Mouse (Mus musculus): ENCODE measurements around the gene Sh3gl2. TPM values are rescaled to one million over a fixed set of nuclear protein-coding genes. Genes with fewer than 3 reads are reported as not detected.

Gene Sh3gl2
- total and polyA plus RNA-seq, 2 experiments from 2014 or later, result 47.4 to 123 TPM

GRCm38 (mm10) chr4:85273452-85273851, 68.5 kb downstream of the Sh3gl2 start:
- 69% methylated on average over 3 of the region's 3 CpGs for WGBS
- DNase-seq (ENCODE audit: low spot score), result no peak
- TF ChIP-seq CTCF (IDR thresholded peaks at IDR 0.05), result peak; percentile 53
- ATAC-seq (ENCODE audit: low FRiP score), result no peak
- Histone ChIP-seq H3K4me3 (ENCODE audit: low read depth, low read length) (no peak overlapping the region), H3K9ac (replicated peaks; ENCODE audit: low read length, poor library complexity, severe bottlenecking) (no peak overlapping the region), H3K4me1 (ENCODE audit: insufficient read depth, low read length) (0 out of 2 replicates have a peak, but pooled peaks cover 3% of the 10 kb centered on the region), H3K4me2 (ENCODE audit: low read depth, low read length, poor library complexity, severe bottlenecking) (no peak overlapping the region), H3K36me3 (ENCODE audit: insufficient read depth, low read length) (no peaks in the 10 kb centered on the region), H3K9me3 (ENCODE audit: low read length) (no peaks in the 10 kb centered on the region), H3K27ac (ENCODE audit: low read depth, low read length) (no peak overlapping the region), H3K27me3 (ENCODE audit: insufficient read depth, low read length) (no peaks in the 10 kb centered on the region)

DNA sequence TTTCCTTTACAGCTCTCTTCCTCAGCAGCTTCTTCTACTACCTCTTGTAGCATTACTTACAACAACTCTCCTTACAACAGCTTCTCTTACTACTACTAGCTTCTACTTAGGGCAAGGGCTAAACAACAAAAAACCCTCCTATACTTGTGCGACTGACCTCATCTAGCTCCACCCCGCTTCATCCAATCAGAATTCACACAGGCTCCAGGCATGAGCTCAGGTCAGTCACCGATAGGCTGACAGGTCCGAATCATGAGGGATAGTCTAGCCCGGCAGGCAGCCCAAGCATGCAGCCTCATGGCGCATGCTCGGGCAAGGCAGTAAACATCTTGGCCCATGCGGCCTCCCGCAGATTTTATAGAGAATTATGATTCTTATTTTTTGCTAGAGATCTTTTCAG, 78.2 kb downstream of the Sh3gl2 start:
- Histone ChIP-seq H3K9me3 (ENCODE audit: low read length) (no peaks in the 10 kb centered on the region), H3K4me2 (ENCODE audit: low read depth, low read length, poor library complexity, severe bottlenecking) (no peak overlapping the region), H3K4me1 (ENCODE audit: insufficient read depth, low read length) (no peaks in the 10 kb centered on the region), H3K27ac (ENCODE audit: low read depth, low read length) (no peak overlapping the region), H3K36me3 (ENCODE audit: insufficient read depth, low read length) (no peaks in the 10 kb centered on the region), H3K4me3 (ENCODE audit: low read depth, low read length) (no peak overlapping the region), H3K27me3 (ENCODE audit: insufficient read depth, low read length) (no peaks in the 10 kb centered on the region), H3K9ac (replicated peaks; ENCODE audit: low read length, poor library complexity, severe bottlenecking) (no peak overlapping the region)
- no peak for DNase-seq (ENCODE audit: low spot score)
- no peak for TF ChIP-seq CTCF (IDR thresholded peaks at IDR 0.05)
- no peak for ATAC-seq (ENCODE audit: low FRiP score)
- WGBS, result 93% methylated on average over 9 of the region's 9 CpGs

DNA sequence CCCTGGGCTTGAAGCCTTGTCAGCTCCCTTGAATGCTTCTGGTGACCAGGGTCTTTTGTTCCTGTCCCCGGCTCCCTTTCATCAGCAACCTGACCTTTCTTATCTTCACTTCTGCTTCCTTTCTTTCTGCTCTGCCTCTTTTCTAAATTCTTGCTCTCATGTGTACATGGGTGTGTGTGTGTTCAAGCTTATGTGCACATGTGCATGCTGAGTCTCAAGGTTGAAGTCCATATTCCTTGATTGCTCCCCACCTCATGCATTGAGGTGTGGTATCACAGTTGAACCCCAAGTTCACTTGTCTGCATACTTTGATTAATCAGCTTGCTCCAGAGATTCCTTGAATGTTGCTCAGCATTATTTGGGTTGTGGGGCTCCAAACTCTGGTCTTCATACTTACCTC, 85.1 kb downstream of the Sh3gl2 start:
- H3K9ac ChIP-seq (replicated peaks; ENCODE audit: low read length, poor library complexity, severe bottlenecking), result no peak overlapping the region
- H3K4me3 ChIP-seq (ENCODE audit: low read depth, low read length), result no peak overlapping the region
- no peaks in the 10 kb centered on the region for H3K4me1 ChIP-seq (ENCODE audit: insufficient read depth, low read length)
- H3K27me3 ChIP-seq (ENCODE audit: insufficient read depth, low read length), result no peaks in the 10 kb centered on the region
- H3K9me3 ChIP-seq (ENCODE audit: low read length), result no peaks in the 10 kb centered on the region
- no peak overlapping the region for H3K4me2 ChIP-seq (ENCODE audit: low read depth, low read length, poor library complexity, severe bottlenecking)
- no peaks in the 10 kb centered on the region for H3K36me3 ChIP-seq (ENCODE audit: insufficient read depth, low read length)
- H3K27ac ChIP-seq (ENCODE audit: low read depth, low read length), result no peak overlapping the region
- DNase-seq (ENCODE audit: low spot score) (no peak), ATAC-seq (ENCODE audit: low FRiP score) (no peak)
- 68% methylated on average over 1 of the region's 1 CpGs for WGBS
- no peak for TF ChIP-seq CTCF (IDR thresholded peaks at IDR 0.05)

DNA sequence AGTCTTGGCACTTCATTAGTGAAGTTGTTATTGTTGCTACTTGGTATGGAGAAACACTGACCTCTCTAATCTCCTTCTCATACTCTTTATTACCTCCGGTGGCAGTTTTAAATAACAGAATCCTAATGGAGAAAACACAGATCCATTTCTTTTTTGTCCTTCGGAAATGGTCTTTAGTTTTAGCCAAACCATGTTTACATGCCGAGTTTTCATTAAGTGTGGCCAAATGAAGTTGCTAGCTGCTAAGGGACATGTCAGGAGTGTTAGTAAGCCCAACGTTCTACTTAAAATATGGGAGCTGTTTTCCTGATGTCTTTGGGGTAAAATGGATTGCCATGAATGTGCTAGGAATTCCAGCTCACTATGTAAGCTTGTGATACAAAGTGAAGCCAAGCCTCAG, 86.4 kb downstream of the Sh3gl2 start:
- no peak overlapping the region for H3K4me2 ChIP-seq (ENCODE audit: low read depth, low read length, poor library complexity, severe bottlenecking)
- DNase-seq (ENCODE audit: low spot score), result no peak
- H3K27me3 ChIP-seq (ENCODE audit: insufficient read depth, low read length), result no peaks in the 10 kb centered on the region
- no peak for TF ChIP-seq CTCF (IDR thresholded peaks at IDR 0.05)
- H3K36me3 ChIP-seq (ENCODE audit: insufficient read depth, low read length), result no peaks in the 10 kb centered on the region
- no peak overlapping the region for H3K27ac ChIP-seq (ENCODE audit: low read depth, low read length)
- no peaks in the 10 kb centered on the region for H3K4me1 ChIP-seq (ENCODE audit: insufficient read depth, low read length)
- no peak overlapping the region for H3K4me3 ChIP-seq (ENCODE audit: low read depth, low read length)
- no peaks in the 10 kb centered on the region for H3K9me3 ChIP-seq (ENCODE audit: low read length)
- no peak for ATAC-seq (ENCODE audit: low FRiP score)
- WGBS, result 84% methylated on average over 4 of the region's 4 CpGs
- no peak overlapping the region for H3K9ac ChIP-seq (replicated peaks; ENCODE audit: low read length, poor library complexity, severe bottlenecking)

DNA sequence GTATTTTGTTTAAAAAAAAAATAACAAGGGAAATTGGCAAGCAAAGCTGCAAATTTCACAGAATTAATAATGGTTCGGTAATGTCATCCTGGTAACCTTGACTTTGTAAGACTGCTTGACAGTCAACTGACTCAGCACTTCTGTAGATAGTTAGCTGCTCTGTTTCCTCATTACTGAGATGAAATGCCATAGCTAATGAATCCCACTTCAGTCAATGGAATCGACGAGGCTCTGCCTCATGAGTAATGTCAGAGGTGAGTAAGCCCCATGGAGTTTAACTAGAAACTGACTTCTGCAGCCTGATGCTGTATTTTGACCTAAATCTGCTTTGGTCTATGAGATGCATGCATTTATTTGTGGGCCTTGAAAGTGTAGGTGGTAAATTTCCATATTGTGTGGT, 88.4 kb downstream of the Sh3gl2 start:
- no peaks in the 10 kb centered on the region for H3K4me1 ChIP-seq (ENCODE audit: insufficient read depth, low read length)
- 68% methylated on average over 3 of the region's 3 CpGs for WGBS
- no peak overlapping the region for H3K4me3 ChIP-seq (ENCODE audit: low read depth, low read length)
- DNase-seq (ENCODE audit: low spot score) (no peak), ATAC-seq (ENCODE audit: low FRiP score) (no peak)
- no peaks in the 10 kb centered on the region for H3K36me3 ChIP-seq (ENCODE audit: insufficient read depth, low read length)
- H3K9ac ChIP-seq (replicated peaks; ENCODE audit: low read length, poor library complexity, severe bottlenecking), result no peak overlapping the region
- no peak overlapping the region for H3K4me2 ChIP-seq (ENCODE audit: low read depth, low read length, poor library complexity, severe bottlenecking)
- no peaks in the 10 kb centered on the region for H3K9me3 ChIP-seq (ENCODE audit: low read length)
- H3K27ac ChIP-seq (ENCODE audit: low read depth, low read length), result no peak overlapping the region
- TF ChIP-seq CTCF (IDR thresholded peaks at IDR 0.05), result no peak
- H3K27me3 ChIP-seq (ENCODE audit: insufficient read depth, low read length), result no peaks in the 10 kb centered on the region

- WGBS, result 51% methylated on average over 6 of the region's 6 CpGs
- Histone ChIP-seq H3K36me3 (ENCODE audit: insufficient read depth, low read length) (no peaks in the 10 kb centered on the region), H3K4me1 (ENCODE audit: insufficient read depth, low read length) (0 out of 2 replicates have a peak, but pooled peaks cover under 1% of the 10 kb centered on the region), H3K9ac (replicated peaks; ENCODE audit: low read length, poor library complexity, severe bottlenecking) (no peak overlapping the region), H3K27ac (ENCODE audit: low read depth, low read length) (peak overlapping the region; percentile 21), H3K4me3 (ENCODE audit: low read depth, low read length) (no peak overlapping the region), H3K4me2 (ENCODE audit: low read depth, low read length, poor library complexity, severe bottlenecking) (no peak overlapping the region), H3K27me3 (ENCODE audit: insufficient read depth, low read length) (no peaks in the 10 kb centered on the region), H3K9me3 (ENCODE audit: low read length) (no peaks in the 10 kb centered on the region)
- peak; percentile 62 for DNase-seq (ENCODE audit: low spot score)
- peak; percentile 66 for ATAC-seq (ENCODE audit: low FRiP score)
- TF ChIP-seq CTCF (IDR thresholded peaks at IDR 0.05), result no peak
These were observed 95.9 kb downstream of the Sh3gl2 start for GRCm38 (mm10) chr4:85300610-85301405.
